Mouse (Mus musculus) forelimb bud, embryonic 11.5 days (tissue): ENCODE measurements around the gene Fmnl1.
A peak's percentile ranks its signal among the peaks of the same experiment; 100 is the strongest.
"Not testable (repeated sequence)": the region's sequence is repeated elsewhere in the genome, so short reads cannot be mapped to it uniquely, and the experiment has no call there.

ENCODE experiments used
- DNase-seq: peaks from one replicate; pipeline ENCODE4 v3.0.0-alpha.2; 2012; ENCODE audit warnings: low read depth, low spot score

Gene Fmnl1

DNA sequence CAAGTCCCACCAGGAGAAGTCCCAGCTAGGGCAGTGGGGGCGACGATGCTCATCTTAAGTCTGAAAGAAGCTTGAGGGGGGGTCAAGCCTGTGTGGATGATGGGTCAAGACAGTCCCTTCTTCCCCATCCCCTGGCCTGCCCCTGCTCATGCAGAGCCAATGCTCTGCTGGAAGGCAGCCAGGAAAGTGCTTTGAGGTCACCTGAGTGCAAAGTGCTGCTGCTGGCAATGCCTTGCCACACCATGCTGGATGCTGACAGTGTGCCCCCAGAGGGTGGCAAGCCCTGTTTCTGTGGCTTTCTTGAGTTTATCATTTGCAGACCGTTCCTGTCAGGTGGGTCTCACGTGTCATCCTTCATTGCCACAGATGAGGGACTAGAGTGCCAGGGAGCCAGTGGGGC, 49.1 kb downstream of the Fmnl1 start:
- DNase-seq, result no peak

DNA sequence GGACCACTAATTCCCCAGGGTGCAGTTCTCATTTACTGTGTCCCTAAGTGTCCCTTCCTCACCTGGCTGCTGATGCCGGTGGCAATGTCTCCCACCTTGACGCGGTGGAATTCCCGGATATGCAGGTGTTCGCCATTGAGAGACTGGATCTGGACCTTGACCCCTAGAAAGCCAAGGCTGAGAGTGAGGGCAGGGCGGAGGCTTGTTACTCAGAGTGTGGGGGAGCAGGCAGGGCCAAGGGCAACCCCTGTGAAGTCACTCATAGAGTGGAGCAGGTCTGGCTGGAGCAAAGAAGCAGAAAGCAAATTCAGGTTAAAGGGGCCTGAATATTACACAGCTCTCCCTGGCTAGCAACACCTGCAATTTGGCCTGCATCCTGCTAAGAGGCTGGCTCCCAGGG, 50.5 kb downstream of the Fmnl1 start:
- no peak for DNase-seq

DNA sequence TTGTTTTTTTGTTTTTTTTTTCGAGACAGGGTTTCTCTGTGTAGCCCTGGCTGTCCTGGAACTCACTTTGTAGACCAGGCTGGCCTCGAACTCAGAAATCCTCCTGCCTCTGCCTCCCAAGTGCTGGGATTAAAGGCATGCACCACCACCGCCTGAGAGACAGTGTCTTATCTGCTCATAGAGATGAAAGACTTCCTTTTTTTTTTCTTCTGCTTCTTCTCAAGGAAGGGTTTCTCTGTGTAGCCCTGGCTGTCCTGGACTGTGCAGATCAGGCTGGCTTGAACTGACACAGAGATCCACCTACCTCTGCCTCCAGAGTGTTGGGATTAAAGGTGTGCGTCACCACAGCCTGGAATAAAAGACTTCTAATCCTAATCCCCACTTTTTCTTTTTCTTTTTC, 51.8 kb downstream of the Fmnl1 start:
- not testable (repeated sequence) for DNase-seq

- no peak for DNase-seq
Observed at GRCm38 (mm10) chr11:103223444-103223843, 52.5 kb downstream of the Fmnl1 start.

- no peak for DNase-seq
Observed at GRCm38 (mm10) chr11:103223951-103224456, 53.1 kb downstream of the Fmnl1 start.

DNA sequence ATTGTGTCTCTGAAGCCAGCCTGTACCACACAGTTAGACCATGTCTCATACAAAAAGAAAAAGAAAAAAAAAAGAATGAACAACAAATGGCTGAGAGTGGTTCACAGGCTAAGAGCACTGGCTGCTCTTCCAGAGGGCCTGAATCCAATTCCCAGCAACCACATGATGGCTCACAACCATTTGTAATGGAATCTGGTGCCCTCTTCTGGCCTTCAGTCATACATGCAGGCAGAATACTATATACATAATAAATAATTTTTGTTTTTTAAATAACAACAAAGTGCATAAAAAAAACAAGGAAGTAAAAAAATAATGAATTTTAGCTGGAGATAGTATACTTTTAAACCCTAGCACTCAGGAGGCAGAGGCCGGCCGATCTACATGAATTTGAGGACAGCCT, 58.7 kb downstream of the Fmnl1 start:
- DNase-seq, result no peak

GRCm38 (mm10) chr11:103230626-103231025, 59.7 kb downstream of the Fmnl1 start:
- no peak for DNase-seq

DNA sequence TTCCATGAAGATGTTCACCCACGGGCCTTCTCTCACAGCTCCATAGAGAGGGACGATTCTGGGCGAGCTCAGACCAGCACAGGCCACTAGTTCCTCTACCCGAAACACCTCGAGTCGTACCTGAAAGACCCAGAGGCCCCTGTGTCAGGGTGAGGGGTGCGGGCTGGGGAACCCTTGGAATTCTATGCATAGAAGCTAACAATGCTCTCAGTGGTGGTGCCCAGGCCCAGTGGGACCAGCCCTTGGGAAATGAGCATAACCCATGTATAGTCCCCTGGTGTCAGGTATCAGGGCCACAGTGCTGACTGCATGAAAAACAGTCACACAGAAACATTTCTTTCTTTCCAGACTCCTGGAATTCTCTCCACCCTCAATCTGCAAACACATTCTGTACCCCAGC, 60.5 kb downstream of the Fmnl1 start:
- DNase-seq, result no peak

DNA sequence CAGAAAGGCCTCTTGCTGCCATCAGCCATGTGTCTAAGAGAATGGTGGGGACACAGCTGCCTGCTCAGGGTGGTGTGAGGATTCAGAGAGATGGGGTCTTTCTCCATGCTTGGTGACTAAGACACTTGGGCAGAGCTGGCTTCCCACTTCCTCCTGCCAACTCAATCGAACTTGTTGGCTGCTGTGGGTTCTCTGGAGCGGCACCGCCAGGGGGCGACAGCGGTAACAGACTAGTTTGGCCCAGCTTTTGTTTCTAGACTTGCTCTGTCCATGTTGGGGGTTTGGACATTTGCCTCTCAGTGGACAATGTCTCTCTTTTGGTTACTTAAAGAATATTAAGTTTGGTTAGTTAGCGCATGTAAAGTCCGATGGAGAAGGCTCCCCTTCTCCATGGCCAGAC, 62.1 kb downstream of the Fmnl1 start:
- DNase-seq, result peak; percentile 67

GRCm38 (mm10) chr11:103234447-103234846, 63.5 kb downstream of the Fmnl1 start:
- no peak for DNase-seq

GRCm38 (mm10) chr11:103235702-103236101, 64.8 kb downstream of the Fmnl1 start:
- DNase-seq, result no peak

DNA sequence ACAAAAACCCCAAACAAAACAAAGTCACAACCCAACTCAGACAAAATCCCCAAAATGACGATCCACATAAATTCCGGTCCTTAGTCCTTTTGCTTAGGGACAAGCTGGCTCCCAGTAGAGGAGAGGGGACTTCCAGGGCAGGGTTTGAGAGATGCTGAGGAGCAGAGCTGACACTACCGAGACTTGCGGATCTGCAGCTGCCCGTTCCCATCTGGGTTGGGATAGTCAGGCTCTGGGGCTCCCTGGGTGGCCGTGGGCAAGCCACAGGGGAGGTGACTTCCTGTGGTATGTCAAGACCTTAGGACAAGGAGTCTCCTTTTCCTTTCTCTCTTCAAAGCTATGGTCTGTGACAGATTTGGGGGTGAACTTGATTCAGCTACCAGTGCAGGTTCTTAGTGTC, 65.5 kb downstream of the Fmnl1 start:
- no peak for DNase-seq

DNA sequence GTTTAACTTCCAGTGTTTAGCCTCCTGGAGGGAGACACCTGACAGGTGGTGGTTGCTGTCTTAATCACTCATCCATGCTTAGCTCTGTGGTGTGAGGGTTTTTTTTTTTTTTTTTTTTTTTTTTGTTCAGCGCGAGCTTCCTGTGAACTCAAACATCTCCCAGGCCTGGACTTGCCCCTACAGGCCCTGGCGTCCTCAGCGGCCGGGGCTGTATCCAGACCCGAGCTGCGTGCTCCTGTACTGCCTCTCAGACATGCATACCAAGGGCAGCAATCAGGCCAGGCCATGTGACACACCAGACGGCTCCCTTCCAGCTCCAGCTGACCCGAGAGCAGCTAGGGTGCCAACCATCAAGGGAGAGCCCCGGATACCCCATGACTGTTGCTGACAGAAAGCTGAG, 66.0 kb downstream of the Fmnl1 start:
- DNase-seq, result peak; percentile 23

DNA sequence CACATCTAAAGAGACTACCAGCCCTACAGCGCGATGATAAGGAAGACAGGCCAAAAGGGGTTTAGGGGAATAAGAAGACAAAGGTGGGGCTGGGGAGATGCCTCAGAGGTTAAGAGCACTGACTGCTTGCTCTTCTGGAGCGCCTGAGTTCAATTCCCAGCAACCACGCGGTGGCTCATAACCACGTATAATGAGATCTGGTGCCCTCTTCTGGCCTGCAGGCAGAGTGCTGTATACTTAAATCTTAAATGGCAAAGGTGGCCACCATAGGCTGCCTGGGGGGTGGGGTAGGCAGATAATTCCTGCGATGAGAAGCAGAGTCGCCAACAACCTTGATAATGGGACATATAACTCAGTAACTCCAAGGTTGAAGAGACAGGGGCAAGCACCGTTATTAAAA, 66.8 kb downstream of the Fmnl1 start:
- DNase-seq, result no peak

- no peak for DNase-seq
Observed at GRCm38 (mm10) chr11:103240740-103241139, 69.8 kb downstream of the Fmnl1 start.

- no peak for DNase-seq
Observed at GRCm38 (mm10) chr11:103244856-103245255, 73.9 kb downstream of the Fmnl1 start.

GRCm38 (mm10) chr11:103246081-103246730, 75.3 kb downstream of the Fmnl1 start:
- no peak for DNase-seq

DNA sequence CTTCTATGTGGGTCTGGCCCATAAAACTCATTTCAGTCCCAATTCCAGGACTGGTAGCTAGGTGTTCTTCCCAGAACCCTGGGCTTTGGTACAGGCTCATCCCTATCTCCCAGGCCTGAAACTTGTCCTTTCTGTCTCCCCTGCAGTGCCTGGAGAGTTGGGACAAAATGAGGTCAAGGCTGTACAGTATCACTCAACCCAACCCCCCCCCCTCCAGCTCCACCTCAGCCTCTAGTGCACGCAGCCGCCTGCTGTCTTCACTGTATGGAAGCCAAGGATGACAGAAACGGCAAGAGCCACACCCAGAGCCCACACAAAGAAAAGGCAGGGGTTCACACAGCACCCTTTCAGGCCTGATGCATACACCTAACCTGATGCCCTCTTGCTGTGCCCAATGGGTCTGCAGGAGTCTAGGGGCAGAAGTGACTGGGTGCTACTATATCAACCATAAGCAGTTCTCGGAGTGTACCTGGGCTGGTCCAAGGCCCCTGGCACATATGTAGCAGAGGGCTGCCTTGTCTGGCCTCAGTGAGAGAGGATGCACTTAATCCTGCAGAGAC, 75.9 kb downstream of the Fmnl1 start:
- DNase-seq, result no peak

DNA sequence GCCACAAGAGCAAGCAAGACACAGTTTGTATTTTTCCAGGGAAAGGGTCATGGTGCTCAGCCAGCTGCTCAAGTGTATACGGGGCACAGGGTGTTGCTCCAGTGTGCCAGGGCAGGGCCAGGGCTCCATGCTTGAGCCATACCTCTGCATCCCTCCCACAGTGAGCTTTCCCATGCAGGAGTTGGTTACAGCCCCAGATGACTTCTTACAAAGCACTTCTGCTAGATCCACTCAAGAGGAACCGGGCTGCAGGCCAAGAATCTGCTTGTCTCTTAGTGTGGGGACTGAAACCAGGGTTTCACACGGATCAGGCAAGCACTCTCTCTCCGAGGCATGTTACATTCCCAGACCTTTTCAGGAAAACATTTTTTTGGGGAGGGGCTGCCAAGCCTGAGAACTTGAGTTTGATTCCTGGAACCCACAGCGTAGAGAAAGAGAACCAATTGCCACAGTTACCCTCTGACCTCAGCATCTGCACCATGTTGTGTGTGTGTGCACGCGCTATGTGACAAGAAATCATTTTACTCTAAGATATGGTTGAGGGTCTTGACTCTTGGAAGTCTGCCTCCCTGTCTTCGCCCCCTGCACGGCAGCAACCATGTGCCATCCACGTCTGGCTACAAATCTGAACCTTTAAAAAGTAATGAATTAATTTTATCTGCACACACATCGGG, 76.7 kb downstream of the Fmnl1 start:
- no peak for DNase-seq
